Mouse (Mus musculus) neural tube, embryonic 14.5 days (tissue): ENCODE results near the gene Mcmbp. TPM values are rescaled to one million over a fixed set of nuclear protein-coding genes. Genes with fewer than 3 reads are reported as not detected.
"Not testable (repeated sequence)": the region's sequence is repeated elsewhere in the genome, so short reads cannot be mapped to it uniquely, and the experiment has no call there.

Experiments
- ATAC-seq: fragments of 200-750 bp; cut with Nextera tagmentation; 2 replicates; pipeline ENCODE4 v1.8.0; 2017; ENCODE audit warnings: low read depth, mild to moderate bottlenecking, moderate TSS enrichment, moderate library complexity
- H3K27ac ChIP-seq: fragments of 300-500 bp; sonication (generic); 2 replicates; pipeline ENCODE4 v1.5.1; 2014; ENCODE audit warnings: low read depth, mild to moderate bottlenecking, control low read depth, low read length, moderate library complexity, mixed read lengths
- H3K27me3 ChIP-seq: fragments of 300-500 bp; sonication (generic); 2 replicates; pipeline ENCODE4 v1.6.1; 2014; ENCODE audit warnings: low read length; ENCODE audit not compliant: control insufficient read depth, insufficient read depth
- H3K36me3 ChIP-seq: fragments of 300-500 bp; sonication (generic); 2 replicates; pipeline ENCODE4 v1.6.1; 2014; ENCODE audit warnings: low read length, mixed read lengths; ENCODE audit not compliant: control insufficient read depth, insufficient read depth
- H3K4me1 ChIP-seq: fragments of 300-500 bp; sonication (generic); 2 replicates; pipeline ENCODE4 v1.6.1; 2014; ENCODE audit warnings: low read length; ENCODE audit not compliant: control insufficient read depth, insufficient read depth
- H3K4me2 ChIP-seq: fragments of 300-500 bp; sonication (generic); 2 replicates; pipeline ENCODE4 v1.6.1; 2014; ENCODE audit warnings: mild to moderate bottlenecking, low read depth, low read length, control low read depth
- H3K4me3 ChIP-seq: fragments of 300-500 bp; sonication (generic); 2 replicates; pipeline ENCODE4 v1.5.1; 2014; ENCODE audit warnings: low read depth, low read length, control low read depth, mixed read lengths
- H3K9ac ChIP-seq: fragments of 300-500 bp; sonication (generic); replicated peaks from 2 replicates; pipeline ENCODE4 v1.6.1; 2014; ENCODE audit warnings: low read depth, mild to moderate bottlenecking, control low read depth, low read length, mixed read lengths
- H3K9me3 ChIP-seq: fragments of 300-500 bp; sonication (generic); 2 replicates; pipeline ENCODE4 v1.6.1; 2016; ENCODE audit warnings: low read length; ENCODE audit not compliant: control insufficient read depth
- WGBS: fragments of 180-500 bp; shearing (Covaris S2); extraction: QIAGEN DNeasy Blood & Tissue Kit; methylation state at CpG from one replicate; pipeline ENCODE4 v1.1.7; 2014; 5-methylcytosine and 5-hydroxymethylcytosine counted together
- polyA plus RNA-seq: library from polyadenylated mRNA; unstranded; fragments of >200 nt; fragmentation: Nextera tagmentation; extraction: Ambion mirVana; gene quantifications from 2 replicates; pipeline ENCODE4 v1.2.1, GENCODE M21; 2014

Gene Mcmbp
- polyA plus RNA-seq, 1 experiment from 2014 or later = 51.9 TPM

GRCm38 (mm10) chr7:128731585-128731984 is 8.7 kb downstream of the Mcmbp start:
- no peak overlapping the region for H3K27ac ChIP-seq

GRCm38 (mm10) chr7:128728738-128729137 is 11.6 kb downstream of the Mcmbp start:
- ATAC-seq = no peak
- Histone ChIP-seq H3K9me3 (no peaks in the 10 kb centered on the region), H3K27ac (no peak overlapping the region), H3K27me3 (no peaks in the 10 kb centered on the region), H3K4me1 (0 out of 2 replicates have a peak, but pooled peaks cover 6% of the 10 kb centered on the region), H3K4me3 (no peak overlapping the region), H3K36me3 (no peaks in the 10 kb centered on the region), H3K9ac (no peak overlapping the region), H3K4me2 (no peak overlapping the region)
- WGBS = 73% methylated on average over 10 of the region's 10 CpGs

More at GRCm38 (mm10) chr7:128731585-128731984, 8.7 kb downstream of the Mcmbp start:
- 72% methylated on average over 2 of the region's 2 CpGs for WGBS
- H3K9ac ChIP-seq = no peak overlapping the region
- H3K4me1 ChIP-seq = 0 out of 2 replicates have a peak, but pooled peaks cover 4% of the 10 kb centered on the region
- no peaks in the 10 kb centered on the region for H3K36me3 ChIP-seq
- H3K4me3 ChIP-seq = no peak overlapping the region
- no peak for ATAC-seq
- no peak overlapping the region for H3K4me2 ChIP-seq
- H3K27me3 ChIP-seq = no peaks in the 10 kb centered on the region
- H3K9me3 ChIP-seq = no peaks in the 10 kb centered on the region

GRCm38 (mm10) chr7:128727701-128728100 is 12.6 kb downstream of the Mcmbp start:
- no peaks in the 10 kb centered on the region for H3K9me3 ChIP-seq
- H3K27me3 ChIP-seq = no peaks in the 10 kb centered on the region
- no peak overlapping the region for H3K27ac ChIP-seq
- H3K4me3 ChIP-seq = no peak overlapping the region
- no peak overlapping the region for H3K9ac ChIP-seq
- H3K4me2 ChIP-seq = no peak overlapping the region
- 29% methylated on average over 5 of the region's 5 CpGs for WGBS
- H3K36me3 ChIP-seq = no peaks in the 10 kb centered on the region; the same call in 1 of the 2 replicates
- 0 out of 2 replicates have a peak, but pooled peaks cover 6% of the 10 kb centered on the region for H3K4me1 ChIP-seq
- ATAC-seq = no peak

GRCm38 (mm10) chr7:128726999-128727398 is 13.3 kb downstream of the Mcmbp start:
- Histone ChIP-seq H3K4me2 (no peak overlapping the region), H3K9me3 (no peaks in the 10 kb centered on the region), H3K36me3 (no peaks in the 10 kb centered on the region; the same call in 1 of the 2 replicates), H3K4me3 (no peak overlapping the region), H3K27me3 (no peaks in the 10 kb centered on the region), H3K4me1 (0 out of 2 replicates have a peak, but pooled peaks cover 6% of the 10 kb centered on the region), H3K27ac (no peak overlapping the region), H3K9ac (no peak overlapping the region)
- no peak for ATAC-seq
- 47% methylated on average over 10 of the region's 10 CpGs for WGBS

GRCm38 (mm10) chr7:128725189-128725588 is 15.1 kb downstream of the Mcmbp start:
- Histone ChIP-seq H3K27ac (no peak overlapping the region), H3K4me1 (0 out of 2 replicates have a peak, but pooled peaks cover 6% of the 10 kb centered on the region), H3K4me3 (no peak overlapping the region), H3K9ac (no peak overlapping the region), H3K36me3 (peaks cover 4% of the 10 kb centered on the region; the same call in 1 of the 2 replicates), H3K9me3 (no peaks in the 10 kb centered on the region), H3K4me2 (no peak overlapping the region), H3K27me3 (no peaks in the 10 kb centered on the region)
- WGBS = 89% methylated on average over 9 of the region's 9 CpGs
- no peak for ATAC-seq

- H3K27ac ChIP-seq = no peak overlapping the region
- ATAC-seq = peak; percentile 87
- WGBS = 29% methylated on average over 4 of the region's 4 CpGs
Observed at GRCm38 (mm10) chr7:128724761-128725160, 15.5 kb downstream of the Mcmbp start.

GRCm38 (mm10) chr7:128717991-128718390 is 22.3 kb downstream of the Mcmbp start:
- no peak overlapping the region for H3K4me2 ChIP-seq
- peaks cover 36% of the 10 kb centered on the region for H3K36me3 ChIP-seq
- WGBS = 81% methylated on average over 4 of the region's 4 CpGs
- no peaks in the 10 kb centered on the region for H3K4me1 ChIP-seq
- no peak overlapping the region for H3K27ac ChIP-seq
- no peaks in the 10 kb centered on the region for H3K27me3 ChIP-seq
- ATAC-seq = no peak
- H3K4me3 ChIP-seq = no peak overlapping the region
- H3K9ac ChIP-seq = no peak overlapping the region
- H3K9me3 ChIP-seq = no peaks in the 10 kb centered on the region

More at GRCm38 (mm10) chr7:128724761-128725160, 15.5 kb downstream of the Mcmbp start:
- H3K4me2 ChIP-seq = no peak overlapping the region
- no peak overlapping the region for H3K4me3 ChIP-seq
- H3K27me3 ChIP-seq = no peaks in the 10 kb centered on the region
- no peak overlapping the region for H3K9ac ChIP-seq
- H3K36me3 ChIP-seq = peaks cover 7% of the 10 kb centered on the region
- no peaks in the 10 kb centered on the region for H3K9me3 ChIP-seq
- 0 out of 2 replicates have a peak, but pooled peaks cover 6% of the 10 kb centered on the region for H3K4me1 ChIP-seq

GRCm38 (mm10) chr7:128705735-128706134 is 34.6 kb downstream of the Mcmbp start:
- Histone ChIP-seq H3K4me2 (no peak overlapping the region), H3K27me3 (no peaks in the 10 kb centered on the region), H3K36me3 (peaks cover 71% of the 10 kb centered on the region), H3K4me3 (no peak overlapping the region), H3K4me1 (no peaks in the 10 kb centered on the region), H3K27ac (no peak overlapping the region), H3K9me3 (no peaks in the 10 kb centered on the region), H3K9ac (no peak overlapping the region)
- ATAC-seq = peak; percentile 68; the same call in 1 of the 2 replicates
- WGBS = 28% methylated on average over 4 of the region's 4 CpGs

GRCm38 (mm10) chr7:128699959-128700358 is 40.3 kb downstream of the Mcmbp start:
- WGBS = 98% methylated on average over 6 of the region's 6 CpGs
- not testable (repeated sequence) for H3K27me3 ChIP-seq, ATAC-seq, H3K27ac ChIP-seq, H3K9ac ChIP-seq, H3K4me2 ChIP-seq, H3K4me1 ChIP-seq, H3K4me3 ChIP-seq, H3K9me3 ChIP-seq
- peaks cover 61% of the 10 kb centered on the region; the same call in 1 of the 2 replicates for H3K36me3 ChIP-seq
